Comparison of ENCODE assay signal across 8 mouse cellular contexts in genomic region chr13:9764646-9765536, GRCm38 (mm10). TPM values are rescaled to one million over a fixed set of nuclear protein-coding genes. Genes with fewer than 3 reads are reported as not detected.
A peak's percentile ranks its signal among the peaks of the same experiment; 100 is the strongest.
DNase-seq lines count a peak whose midpoint lies in the region; ATAC-seq and TF ChIP-seq lines count a peak whose summit lies in the region.

Gene Zmynd11 (minus strand): TSS chr13:9765330.

- H3K27ac ChIP-seq in embryonic facial prominence, embryonic 11.5 days (replicated peaks; ENCODE audit: low read depth, low read length) = peak within 1 kb of the TSS; percentile 100
- H3K27ac ChIP-seq in heart, adult 2 months = peak within 1 kb of the TSS; percentile 93
- peak within 1 kb of the TSS; percentile 91 for H3K27ac ChIP-seq in kidney, adult 2 months (ENCODE audit: insufficient read depth, low read depth, low read length)
- peak within 1 kb of the TSS; percentile 100 for H3K27ac ChIP-seq in limb, embryonic 15.5 days
- H3K27ac ChIP-seq in midbrain, embryonic 16.5 days (ENCODE audit: low read length) = peak within 1 kb of the TSS; percentile 99
- peak within 1 kb of the TSS; percentile 96 for H3K27ac ChIP-seq in spleen, adult 2 months (ENCODE audit: insufficient read depth, low read length)

- intact Hi-C loops in heart, adult 2 months (cut with DNase I) = loop anchor here (5.0 kb wide), 2 partner anchors 488 to 673 kb away; partner anchors contain the start of genes Dip2c and Larp4b

- peak within 1 kb of the TSS; percentile 94 for H3K4me3 ChIP-seq in embryonic facial prominence, embryonic 11.5 days (ENCODE audit: low read depth, low read length)
- H3K4me3 ChIP-seq in heart, adult 2 months = peak within 1 kb of the TSS; percentile 86
- peak within 1 kb of the TSS; percentile 90 for H3K4me3 ChIP-seq in kidney, adult 2 months (ENCODE audit: insufficient read depth, low read depth, low read length)
- H3K4me3 ChIP-seq in limb, embryonic 15.5 days = peak within 1 kb of the TSS; percentile 89
- peak within 1 kb of the TSS; percentile 77 for H3K4me3 ChIP-seq in midbrain, embryonic 16.5 days (ENCODE audit: low read depth, low read length)
- H3K4me3 ChIP-seq in spleen, adult 2 months (ENCODE audit: extremely low read depth, insufficient read depth, insufficient read length) = peak within 1 kb of the TSS; percentile 83

- H3K79me2 ChIP-seq in heart, adult 2 months (replicated peaks; ENCODE audit: control insufficient read depth, insufficient read depth, low read length) = peaks cover 4% of the 10 kb centered on the region

- TF ChIP-seq CTCF in heart, adult 2 months (IDR thresholded peaks at IDR 0.05) = peak; percentile 51
- no peak for TF ChIP-seq CTCF in kidney, adult 2 months (conservative IDR thresholded peaks at IDR 0.05; ENCODE audit: insufficient read depth, insufficient read length, low read depth, low read length)
- TF ChIP-seq CTCF in spleen, adult 2 months (IDR thresholded peaks at IDR 0.05; ENCODE audit: extremely low read depth, insufficient read depth, insufficient read length, insufficient replicate concordance) = no peak

- peak within 1 kb of the TSS; percentile 100 for H3K9ac ChIP-seq in embryonic facial prominence, embryonic 11.5 days (replicated peaks; ENCODE audit: low read length)
- H3K9ac ChIP-seq in heart, adult 2 months (ENCODE audit: low read depth, low read length) = peak within 1 kb of the TSS; percentile 100
- H3K9ac ChIP-seq in limb, embryonic 15.5 days = peak within 1 kb of the TSS; percentile 99
- H3K9ac ChIP-seq in midbrain, embryonic 16.5 days (ENCODE audit: low read depth, low read length) = peak within 1 kb of the TSS; percentile 100

- no peaks in the 10 kb centered on the region for H3K36me3 ChIP-seq in embryonic facial prominence, embryonic 11.5 days (replicated peaks; ENCODE audit: control insufficient read depth, insufficient read depth, low read depth, low read length)
- peaks cover 5% of the 10 kb centered on the region for H3K36me3 ChIP-seq in heart, adult 2 months (ENCODE audit: control insufficient read depth, insufficient read depth, low read length)
- H3K36me3 ChIP-seq in kidney, adult 2 months (ENCODE audit: control insufficient read depth, insufficient read depth, low read length) = no peaks in the 10 kb centered on the region
- no peaks in the 10 kb centered on the region for H3K36me3 ChIP-seq in limb, embryonic 15.5 days
- H3K36me3 ChIP-seq in midbrain, embryonic 16.5 days (ENCODE audit: control insufficient read depth, insufficient read depth, low read length) = no peaks in the 10 kb centered on the region
- H3K36me3 ChIP-seq in spleen, adult 2 months (ENCODE audit: control insufficient read depth, insufficient read depth, low read length) = no peaks in the 10 kb centered on the region

- no peaks in the 10 kb centered on the region; the same call in none of the 2 replicates for H3K4me1 ChIP-seq in embryonic facial prominence, embryonic 11.5 days (ENCODE audit: control insufficient read depth, insufficient read depth, low read length)
- H3K4me1 ChIP-seq in heart, adult 2 months (ENCODE audit: control insufficient read depth, insufficient read depth, low read length) = peaks cover 5% of the 10 kb centered on the region
- H3K4me1 ChIP-seq in kidney, adult 2 months (ENCODE audit: control insufficient read depth, insufficient read depth, low read length) = peaks cover 13% of the 10 kb centered on the region
- H3K4me1 ChIP-seq in limb, embryonic 15.5 days = peaks cover 21% of the 10 kb centered on the region
- H3K4me1 ChIP-seq in midbrain, embryonic 16.5 days (ENCODE audit: control insufficient read depth, insufficient read depth, low read length) = peaks cover 29% of the 10 kb centered on the region
- peaks cover 20% of the 10 kb centered on the region for H3K4me1 ChIP-seq in spleen, adult 2 months (ENCODE audit: control insufficient read depth, insufficient read depth, insufficient read length)

- TF ChIP-seq POLR2A in heart, adult 2 months (IDR thresholded peaks at IDR 0.05; ENCODE audit: insufficient read depth, low read depth, low read length) = no peak
- no peak for TF ChIP-seq POLR2A in kidney, adult 2 months (IDR thresholded peaks at IDR 0.05; ENCODE audit: low read depth, low read length)
- TF ChIP-seq POLR2A in spleen, adult 2 months (IDR thresholded peaks at IDR 0.05; ENCODE audit: low read depth, low read length) = no peak

- ATAC-seq in embryonic facial prominence, embryonic 11.5 days (replicated peaks; ENCODE audit: insufficient number of reproducible peaks, low FRiP score, low TSS enrichment, low read depth) = peak; percentile 81
- peak; percentile 83 for ATAC-seq in limb, embryonic 15.5 days (ENCODE audit: insufficient number of reproducible peaks, low FRiP score, low TSS enrichment, low read depth)
- peak; percentile 86 for ATAC-seq in midbrain, embryonic 16.5 days

- H3K4me2 ChIP-seq in embryonic facial prominence, embryonic 11.5 days (ENCODE audit: low read depth, low read length) = peak within 1 kb of the TSS; percentile 70
- H3K4me2 ChIP-seq in limb, embryonic 15.5 days = peak within 1 kb of the TSS; percentile 60
- peak within 1 kb of the TSS; percentile 65 for H3K4me2 ChIP-seq in midbrain, embryonic 16.5 days (ENCODE audit: low read length)

- TF ChIP-seq EP300 in heart, adult 2 months (IDR thresholded peaks at IDR 0.05; ENCODE audit: insufficient read depth, low read depth, low read length) = no peak

- H3K9me3 ChIP-seq in embryonic facial prominence, embryonic 11.5 days (replicated peaks; ENCODE audit: control insufficient read depth, low read length) = no peaks in the 10 kb centered on the region
- H3K9me3 ChIP-seq in limb, embryonic 15.5 days = no peaks in the 10 kb centered on the region
- H3K9me3 ChIP-seq in midbrain, embryonic 16.5 days (replicated peaks; ENCODE audit: control insufficient read depth, low read length, poor library complexity, severe bottlenecking) = no peaks in the 10 kb centered on the region

- under 1% methylated on average over 61 of the region's 98 CpGs for WGBS in embryonic facial prominence, embryonic 11.5 days
- 1% methylated on average over 97 of the region's 98 CpGs for WGBS in heart, adult 2 months
- under 1% methylated on average over 95 of the region's 98 CpGs for WGBS in kidney, adult 2 months
- WGBS in limb, embryonic 15.5 days = under 1% methylated on average over 80 of the region's 98 CpGs
- WGBS in midbrain, embryonic 16.5 days = under 1% methylated on average over 70 of the region's 98 CpGs
- under 1% methylated on average over 95 of the region's 98 CpGs for WGBS in spleen, adult 2 months

- peak; percentile 14 to 56 for DNase-seq in urinary bladder, adult 18-20 months (ENCODE audit: low spot score in 2 of 2)
- DNase-seq in urinary bladder, postnatal 10 days (ENCODE audit: low spot score) = no peak
- DNase-seq in embryonic facial prominence, embryonic 11.5 days (ENCODE audit: low spot score) = peak; percentile 74
- peak; percentile 76 to 78 for DNase-seq in heart, adult 2 months
- peak; percentile 56 for DNase-seq in kidney, adult 2 months
- peak in 1 of 2 experiments; percentile 42 for DNase-seq in spleen, adult 2 months (ENCODE audit: low read depth in 1 of 2, low spot score in 2 of 2)

- no peaks in the 10 kb centered on the region for H3K27me3 ChIP-seq in embryonic facial prominence, embryonic 11.5 days (ENCODE audit: control insufficient read depth, insufficient read depth, low read length)
- no peaks in the 10 kb centered on the region for H3K27me3 ChIP-seq in heart, adult 2 months (ENCODE audit: control insufficient read depth, insufficient read depth, low read length)
- H3K27me3 ChIP-seq in kidney, adult 2 months (replicated peaks; ENCODE audit: control insufficient read depth, insufficient read depth, low read length) = no peaks in the 10 kb centered on the region
- H3K27me3 ChIP-seq in limb, embryonic 15.5 days = no peaks in the 10 kb centered on the region
- no peaks in the 10 kb centered on the region for H3K27me3 ChIP-seq in midbrain, embryonic 16.5 days (ENCODE audit: control insufficient read depth, insufficient read depth, low read depth, low read length)
- 0 out of 2 replicates have a peak, but pooled peaks cover 2% of the 10 kb centered on the region for H3K27me3 ChIP-seq in spleen, adult 2 months (ENCODE audit: control insufficient read depth, insufficient read depth, low read length)

RNA-seq across cellular contexts. Expression of gene Zmynd11, which starts in this region (rescaled TPM):
- 123 and 132 TPM in 2 replicates for polyA plus RNA-seq in embryonic facial prominence, embryonic 11.5 days (2014; fragmentation: Nextera tagmentation; extraction: Ambion mirVana)
- total RNA-seq in heart, adult 2 months (2021) = 100 to 1,000 TPM; 115 to 129 TPM
- polyA plus RNA-seq in heart, adult 2 months (2012; rRNA removed) = 48.0 and 83.6 TPM in 2 replicates
- 42.8 and 47.4 TPM in 2 replicates for polyA plus RNA-seq in kidney, adult 2 months (2012; rRNA removed)
- polyA plus RNA-seq in limb, embryonic 15.5 days (2015; fragmentation: Nextera tagmentation; extraction: Ambion mirVana) = 113 and 114 TPM in 2 replicates
- 185 and 188 TPM in 2 replicates for polyA plus RNA-seq in midbrain, embryonic 16.5 days (2015; fragmentation: Nextera tagmentation; extraction: Ambion mirVana)
- polyA plus RNA-seq in spleen, adult 2 months (2012; rRNA removed) = 27.1 and 29.5 TPM in 2 replicates
